Mouse (Mus musculus) embryonic facial prominence, embryonic 11.5 days (tissue): ENCODE measurements around the gene Pomgnt1. TPM values are rescaled to one million over a fixed set of nuclear protein-coding genes. Genes with fewer than 3 reads are reported as not detected.

Experiments used
- ATAC-seq: fragments of 200-750 bp; cut with Nextera tagmentation; replicated peaks from 2 replicates; pipeline ENCODE4 v1.8.0; 2017; ENCODE audit warnings: low read depth; ENCODE audit not compliant: insufficient number of reproducible peaks, low FRiP score, low TSS enrichment
- DNase-seq: peaks from one replicate; pipeline ENCODE4 v3.0.0-alpha.2; 2015; ENCODE audit warnings: low spot score
- H3K27ac ChIP-seq: fragments of 300-500 bp; sonication (generic); replicated peaks from 2 replicates; pipeline ENCODE4 v1.5.1; 2014; ENCODE audit warnings: mild to moderate bottlenecking, low read depth, low read length, control low read depth
- H3K27me3 ChIP-seq: fragments of 300-500 bp; sonication (generic); 2 replicates; pipeline ENCODE4 v1.6.1; 2014; ENCODE audit warnings: mild to moderate bottlenecking, low read length, moderate library complexity, mixed read lengths; ENCODE audit not compliant: control insufficient read depth, insufficient read depth
- H3K36me3 ChIP-seq: fragments of 300-500 bp; sonication (generic); replicated peaks from 2 replicates; pipeline ENCODE4 v1.6.1; 2014; ENCODE audit warnings: low read depth, mild to moderate bottlenecking, low read length, moderate library complexity, mixed read lengths; ENCODE audit not compliant: control insufficient read depth, insufficient read depth
- H3K4me1 ChIP-seq: fragments of 300-500 bp; sonication (generic); 2 replicates; pipeline ENCODE4 v1.6.1; 2014; ENCODE audit warnings: low read length, mixed read lengths; ENCODE audit not compliant: control insufficient read depth, insufficient read depth
- H3K4me2 ChIP-seq: fragments of 300-500 bp; sonication (generic); 2 replicates; pipeline ENCODE4 v1.6.1; 2014; ENCODE audit warnings: low read depth, mild to moderate bottlenecking, control low read depth, low read length, moderate library complexity
- H3K4me3 ChIP-seq: fragments of 300-500 bp; sonication (generic); 2 replicates; pipeline ENCODE4 v1.5.1; 2014; ENCODE audit warnings: low read depth, low read length, control low read depth
- H3K9ac ChIP-seq: fragments of 300-500 bp; sonication (generic); replicated peaks from 2 replicates; pipeline ENCODE4 v1.6.1; 2014; ENCODE audit warnings: mild to moderate bottlenecking, control low read depth, low read length
- H3K9me3 ChIP-seq: fragments of 300-500 bp; sonication (generic); replicated peaks from 2 replicates; pipeline ENCODE4 v1.6.1; 2016; ENCODE audit warnings: mild to moderate bottlenecking, low read length, inconsistent platforms, mixed read lengths; ENCODE audit not compliant: control insufficient read depth
- WGBS: fragments of 180-500 bp; shearing (Covaris S2); extraction: QIAGEN DNeasy Blood & Tissue Kit; methylation state at CpG from one replicate; pipeline ENCODE4 v1.1.7; 2014; 5-methylcytosine and 5-hydroxymethylcytosine counted together
- polyA plus RNA-seq: library from polyadenylated mRNA; unstranded; fragments of >200 nt; fragmentation: Nextera tagmentation; extraction: Ambion mirVana; gene quantifications from 2 replicates; pipeline ENCODE4 v1.2.1, GENCODE M21; 2014

Pomgnt1 gene
- polyA plus RNA-seq, result 52.7 and 56.8 TPM in 2 replicates

DNA sequence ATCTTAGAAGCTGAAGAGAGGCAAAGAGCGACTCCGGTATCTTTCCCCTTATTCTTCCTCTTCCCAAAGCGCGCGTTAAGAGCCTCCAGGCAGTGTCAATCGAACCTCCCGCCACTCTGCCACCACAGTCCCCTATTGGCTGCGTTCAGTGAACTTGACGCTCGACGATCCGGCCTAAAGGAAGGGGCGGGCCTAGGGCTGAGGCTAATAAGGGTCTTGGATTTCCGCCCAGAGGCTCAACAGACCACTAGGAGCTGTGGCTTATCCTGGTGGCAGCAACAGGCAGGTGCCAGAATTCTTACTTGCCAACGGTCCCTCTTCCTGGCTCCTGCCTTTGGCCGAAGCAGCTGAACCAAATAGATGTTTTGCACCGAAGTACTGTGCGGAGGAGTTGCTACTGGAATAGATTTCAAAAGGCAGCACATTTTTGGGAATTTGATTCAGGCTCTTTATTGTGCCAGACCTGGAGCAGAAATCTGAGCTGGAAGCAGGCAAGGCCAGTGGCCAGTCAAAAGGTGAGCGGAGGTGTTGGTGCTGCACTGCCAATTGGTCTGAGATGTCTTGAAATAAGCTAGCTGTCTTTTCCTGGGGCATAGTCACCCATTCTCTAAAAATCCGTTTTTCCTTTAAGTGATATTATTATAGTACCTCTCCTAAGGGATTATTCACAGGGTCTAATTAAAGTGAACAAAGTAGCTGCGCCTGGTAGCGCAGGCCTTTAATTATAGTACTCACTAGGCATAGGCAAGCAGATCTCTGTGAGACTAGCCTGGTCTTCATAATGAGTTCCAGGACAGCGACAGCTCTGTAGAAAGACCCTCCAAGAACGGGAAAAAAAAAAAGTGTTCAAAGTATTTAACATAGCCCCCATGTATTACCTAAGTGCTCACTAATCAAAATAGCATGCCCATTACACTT, at the start of gene Pomgnt1, which contains the start of gene Rad54l:
Gene Pomgnt1, plus strand, starts transcription at position 239 of the 918 bp plus-strand sequence.
Gene Rad54l, minus strand, starts transcription at position 89 of the 918 bp plus-strand sequence.
- ATAC-seq (peak; percentile 98), DNase-seq (peak; percentile 97)
- peak within 1 kb of the TSS; percentile 66 for H3K4me3 ChIP-seq
- H3K27ac ChIP-seq, result no peak within 1 kb of the TSS
- 0 out of 2 replicates have a peak, but pooled peaks cover 2% of the 10 kb centered on the region for H3K4me1 ChIP-seq
- H3K9ac ChIP-seq, result peak within 1 kb of the TSS; percentile 77
- no peaks in the 10 kb centered on the region for H3K9me3 ChIP-seq
- WGBS, result 4% methylated on average over 24 of the region's 24 CpGs
- no peaks in the 10 kb centered on the region for H3K27me3 ChIP-seq
- no peaks in the 10 kb centered on the region; the same call in 1 of the 2 replicates for H3K36me3 ChIP-seq
- H3K4me2 ChIP-seq, result peak within 1 kb of the TSS; percentile 70

DNA sequence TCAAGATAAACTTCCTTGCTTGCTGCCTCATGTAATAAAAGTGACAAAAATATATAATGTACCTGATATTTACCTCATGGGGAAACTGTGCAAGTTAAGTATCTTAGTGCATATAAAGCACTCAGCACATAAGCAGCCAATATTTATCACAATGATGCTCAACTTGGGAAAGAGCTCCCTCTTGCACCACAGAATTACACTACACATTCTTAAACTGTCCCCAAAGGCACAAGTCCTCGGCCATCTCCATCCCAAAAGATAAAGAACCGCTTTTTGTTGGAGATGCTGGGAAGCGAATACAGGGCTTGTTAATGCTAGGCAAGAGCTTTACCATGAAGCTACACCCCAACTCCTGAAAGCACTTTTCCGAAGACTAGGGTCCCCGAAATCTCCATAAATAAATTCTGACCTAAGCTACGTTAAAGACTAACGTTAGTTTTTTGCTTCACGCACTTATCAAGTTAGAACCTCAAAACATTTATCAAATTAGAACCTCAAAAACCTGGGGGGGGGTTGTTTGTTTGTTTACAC, 49.4 kb upstream of the Pomgnt1 start:
- Histone ChIP-seq H3K4me3 (peak overlapping the region; percentile 98), H3K4me1 (no peaks in the 10 kb centered on the region), H3K27me3 (no peaks in the 10 kb centered on the region), H3K27ac (no peak overlapping the region), H3K4me2 (peak overlapping the region; percentile 45), H3K9me3 (no peaks in the 10 kb centered on the region), H3K9ac (peak overlapping the region; percentile 57), H3K36me3 (no peaks in the 10 kb centered on the region)
- ATAC-seq, result no peak
- DNase-seq, result peak; percentile 39
- WGBS, result 2% methylated on average over 8 of the region's 8 CpGs

DNA sequence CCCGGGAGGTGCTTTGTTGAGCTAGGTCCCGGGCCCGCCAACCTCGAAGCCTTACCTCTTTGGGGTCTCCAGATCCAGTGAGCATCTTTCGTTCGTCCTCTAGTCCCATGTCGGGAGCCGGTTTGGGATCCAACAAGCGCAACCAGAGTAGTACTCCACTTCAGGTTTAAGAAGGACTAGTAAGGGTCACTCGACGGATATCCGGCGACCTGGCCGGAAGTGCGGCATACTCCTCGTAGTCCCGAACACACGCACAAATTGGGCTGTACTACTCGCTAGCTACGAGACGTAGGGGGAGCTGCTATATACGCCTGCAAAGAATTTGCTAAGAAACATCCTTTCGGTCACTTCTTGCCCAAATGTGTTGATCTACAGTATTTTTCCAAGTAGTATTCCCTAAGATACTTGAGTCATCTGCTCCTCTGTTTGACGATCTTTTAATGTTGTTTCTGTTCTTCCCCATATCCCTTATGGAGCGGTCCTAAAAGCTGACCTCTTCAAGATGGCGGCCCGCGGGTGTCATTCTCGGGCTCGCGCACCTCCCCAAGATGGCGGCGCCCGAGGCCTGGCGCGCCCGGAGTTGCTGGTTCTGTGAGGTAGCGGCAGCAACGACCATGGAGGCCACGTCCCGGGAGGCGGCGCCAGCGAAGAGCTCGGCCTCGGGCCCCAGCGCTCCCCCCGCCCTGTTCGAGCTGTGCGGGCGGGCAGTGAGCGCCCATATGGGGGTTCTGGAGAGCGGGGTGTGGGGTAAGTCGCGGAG, 48.6 kb upstream of the Pomgnt1 start, which contains the start of the genes Uqcrh and Lrrc41:
Gene Uqcrh, minus strand, starts transcription at position 211 of the 760 bp plus-strand sequence.
Gene Lrrc41, plus strand, starts transcription at position 409 of the 760 bp plus-strand sequence.
- Histone ChIP-seq H3K9ac (peak within 1 kb of the TSS; percentile 88), H3K27ac (peak within 1 kb of the TSS; percentile 97), H3K4me3 (peak within 1 kb of the TSS; percentile 98), H3K9me3 (no peaks in the 10 kb centered on the region), H3K4me1 (no peaks in the 10 kb centered on the region), H3K27me3 (no peaks in the 10 kb centered on the region), H3K36me3 (no peaks in the 10 kb centered on the region; the same call in 1 of the 2 replicates), H3K4me2 (peak within 1 kb of the TSS; percentile 72)
- ATAC-seq, result peak; percentile 90
- peak; percentile 96 for DNase-seq
- WGBS, result under 1% methylated on average over 55 of the region's 55 CpGs

DNA sequence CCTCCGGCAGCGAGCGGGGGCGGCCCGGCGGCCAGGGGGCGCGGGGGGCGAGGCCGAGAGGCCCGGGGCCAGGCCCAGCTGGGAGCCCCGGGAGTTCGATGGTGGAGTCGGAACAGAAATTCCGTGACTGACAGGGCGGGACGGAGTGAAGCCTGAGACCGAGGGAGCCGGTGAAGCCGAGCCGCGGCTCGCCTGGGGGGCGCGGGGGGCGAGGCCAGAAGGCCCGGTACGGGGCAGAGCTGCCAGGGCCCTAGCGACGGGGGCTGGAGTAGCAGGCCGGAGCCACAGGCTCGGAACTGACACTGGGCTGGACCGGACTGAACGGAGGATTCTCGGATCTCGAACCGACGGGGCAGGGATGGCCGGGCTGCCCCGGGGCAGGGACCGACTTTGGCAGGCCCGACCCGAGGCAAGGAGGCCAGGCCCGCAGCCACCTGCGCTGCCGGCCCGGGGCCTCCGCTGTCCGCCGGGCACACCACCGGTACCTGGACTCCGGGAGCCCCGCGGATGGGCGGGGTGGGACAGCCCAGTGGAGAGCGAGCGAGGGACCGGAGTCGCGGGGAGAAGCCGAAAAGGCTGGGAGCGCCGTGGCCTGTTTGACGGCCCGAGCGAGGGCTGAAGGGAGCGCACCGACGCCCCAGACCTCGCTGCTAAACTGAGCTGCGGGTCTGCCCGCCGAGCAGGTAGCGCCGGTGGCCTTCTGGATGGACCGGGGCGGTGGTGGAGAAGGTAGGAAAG, 47.8 kb upstream of the Pomgnt1 start:
- H3K27ac ChIP-seq, result peak overlapping the region; percentile 97
- ATAC-seq, result peak; percentile 74
- peaks cover 4% of the 10 kb centered on the region for H3K36me3 ChIP-seq
- H3K4me2 ChIP-seq, result peak overlapping the region; percentile 72
- H3K4me3 ChIP-seq, result peak overlapping the region; percentile 98
- peak; percentile 75 for DNase-seq
- no peaks in the 10 kb centered on the region for H3K27me3 ChIP-seq
- H3K4me1 ChIP-seq, result no peaks in the 10 kb centered on the region
- H3K9me3 ChIP-seq, result no peaks in the 10 kb centered on the region
- under 1% methylated on average over 70 of the region's 77 CpGs for WGBS
- H3K9ac ChIP-seq, result peak overlapping the region; percentile 88

DNA sequence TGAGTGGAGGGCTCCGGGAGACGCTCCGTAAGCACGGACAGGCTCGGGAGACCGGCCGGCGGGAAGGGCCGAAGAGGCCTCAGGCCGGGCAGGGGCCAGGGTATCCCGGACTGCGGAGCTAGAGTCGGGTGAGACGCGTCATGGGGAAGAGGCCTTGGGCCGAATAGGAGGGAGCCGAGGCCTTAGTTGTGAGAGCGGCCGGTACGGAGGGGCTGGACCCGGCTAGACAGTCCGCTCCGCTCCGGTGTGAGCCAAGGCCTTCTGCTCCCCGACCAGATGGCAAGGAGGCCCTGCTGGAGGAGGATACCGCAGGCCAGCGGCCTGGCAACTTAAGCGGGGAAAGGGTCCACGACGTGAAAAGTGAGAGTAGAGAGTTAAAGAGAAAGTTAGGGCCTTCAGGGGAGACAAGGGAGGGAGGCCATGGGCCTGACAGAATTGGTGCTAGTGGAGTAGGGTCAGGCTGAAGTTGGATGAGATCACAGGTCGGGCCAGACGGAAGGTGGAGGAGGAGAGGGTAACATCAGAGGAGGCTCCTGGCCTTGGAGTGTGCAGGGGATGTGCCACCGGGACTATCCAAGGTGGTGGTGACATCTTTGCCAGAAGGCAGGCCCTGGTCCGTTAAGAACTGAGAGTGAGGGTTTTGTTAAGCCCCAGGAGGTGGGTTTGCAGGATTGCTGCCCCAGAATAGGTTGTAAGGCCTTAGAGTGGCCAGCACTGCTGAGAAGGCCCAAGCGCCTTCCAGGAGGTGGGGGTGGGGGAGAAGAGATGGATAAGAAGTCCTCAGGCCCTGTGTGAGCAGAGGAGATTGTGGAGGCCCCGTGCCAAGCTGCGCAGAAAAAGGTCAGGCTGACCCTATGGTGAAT, 47.0 kb upstream of the Pomgnt1 start:
- Histone ChIP-seq H3K9me3 (no peaks in the 10 kb centered on the region), H3K27me3 (no peaks in the 10 kb centered on the region), H3K9ac (peak overlapping the region; percentile 88), H3K4me1 (no peaks in the 10 kb centered on the region), H3K27ac (peak overlapping the region; percentile 97), H3K4me2 (peak overlapping the region; percentile 72), H3K4me3 (peak overlapping the region; percentile 98), H3K36me3 (peaks cover 6% of the 10 kb centered on the region)
- ATAC-seq, result peak; percentile 14
- 3% methylated on average over 37 of the region's 37 CpGs for WGBS
- DNase-seq, result peak; percentile 47

DNA sequence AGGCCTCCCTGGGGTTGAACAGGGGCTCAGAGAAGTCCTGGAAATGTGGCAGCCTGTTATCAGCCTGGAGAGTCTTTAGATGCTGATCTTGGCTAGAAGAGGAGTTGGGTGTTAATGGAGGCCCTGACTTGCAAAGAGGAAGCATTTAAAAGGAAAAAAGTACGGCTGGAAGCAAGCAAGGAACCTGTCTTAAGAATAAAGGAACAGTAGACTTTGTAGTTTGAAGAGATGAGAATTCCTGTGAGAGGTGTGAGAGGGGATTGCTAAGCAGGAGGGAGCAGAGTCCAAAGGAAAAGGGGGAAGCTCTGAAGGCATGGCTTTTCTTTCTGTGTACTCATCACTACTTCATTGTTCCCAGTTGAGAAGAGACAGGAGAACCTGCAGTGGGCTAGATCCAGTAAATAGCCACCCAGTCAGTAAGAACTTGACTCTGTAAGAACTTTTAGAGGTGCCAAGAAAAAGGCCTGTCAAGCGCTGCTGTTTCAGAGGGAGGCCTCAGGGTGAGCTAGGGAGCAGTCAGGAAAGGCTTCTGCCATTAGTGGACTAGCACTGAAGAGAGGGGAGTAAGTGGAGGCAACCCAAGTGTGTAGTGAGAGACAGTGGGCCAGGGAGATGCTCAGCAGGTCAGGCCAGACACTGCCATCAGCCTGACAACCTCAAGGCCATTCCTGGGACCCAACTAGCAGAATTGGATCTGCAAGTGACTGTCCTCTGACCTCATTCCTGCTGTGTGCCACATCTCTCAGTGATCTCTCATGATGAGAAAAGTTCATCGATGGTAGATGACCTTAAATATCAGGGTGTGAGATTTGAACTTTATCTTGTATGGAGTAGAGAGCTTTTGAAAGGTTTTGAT, 46.2 kb upstream of the Pomgnt1 start:
- ATAC-seq (no peak), DNase-seq (no peak)
- H3K36me3 ChIP-seq, result peaks cover 6% of the 10 kb centered on the region
- H3K4me2 ChIP-seq, result peak overlapping the region; percentile 72
- H3K9ac ChIP-seq, result peak overlapping the region; percentile 88
- 0 out of 2 replicates have a peak overlapping the region, but pooled peaks have one; percentile 6 for H3K27ac ChIP-seq
- H3K4me3 ChIP-seq, result peak overlapping the region; percentile 98
- no peaks in the 10 kb centered on the region for H3K4me1 ChIP-seq
- H3K27me3 ChIP-seq, result no peaks in the 10 kb centered on the region
- 63% methylated on average over 3 of the region's 3 CpGs for WGBS
- no peaks in the 10 kb centered on the region for H3K9me3 ChIP-seq
